Mouse (Mus musculus): Measurements from ENCODE around the gene Slc25a26. TPM values are rescaled to one million over a fixed set of nuclear protein-coding genes. Genes with fewer than 3 reads are reported as not detected.

Slc25a26 gene
- polyA plus RNA-seq, 1 experiment from 2014 or later = 9.3 TPM

DNA sequence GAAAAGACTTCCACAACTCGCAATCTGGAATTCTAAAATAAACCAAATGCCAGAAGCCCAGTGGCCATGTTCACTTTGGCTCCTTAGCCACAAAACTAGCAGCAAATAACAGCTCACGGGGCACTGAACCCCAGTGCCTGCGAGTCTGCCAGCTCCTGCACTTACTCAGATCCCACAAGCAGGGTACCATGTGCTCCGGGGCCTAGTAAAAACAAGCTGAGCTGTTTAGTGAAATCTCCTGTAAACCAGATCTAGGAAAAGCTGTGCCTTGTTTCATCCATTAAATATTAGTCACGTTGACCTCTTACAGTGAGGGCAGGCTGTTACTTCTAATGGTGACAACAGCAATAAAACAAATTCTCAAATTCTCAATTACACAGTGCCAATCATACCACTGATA, 118.5 kb downstream of the Slc25a26 start:
- H3K27me3 ChIP-seq (ENCODE audit: control insufficient read depth, insufficient read depth, low read length) = no peaks in the 10 kb centered on the region
- ATAC-seq (ENCODE audit: low FRiP score) = no peak
- peaks cover 12% of the 10 kb centered on the region for H3K36me3 ChIP-seq (ENCODE audit: control insufficient read depth, insufficient read depth, low read length)
- H3K4me2 ChIP-seq (replicated peaks; ENCODE audit: low read depth, low read length) = no peak overlapping the region
- 90% methylated on average over 5 of the region's 5 CpGs for WGBS
- no peak overlapping the region for H3K9ac ChIP-seq (ENCODE audit: low read depth, low read length)
- no peaks in the 10 kb centered on the region for H3K9me3 ChIP-seq (ENCODE audit: control insufficient read depth, low read length)
- DNase-seq (ENCODE audit: low spot score) = no peak
- no peaks in the 10 kb centered on the region for H3K4me1 ChIP-seq (replicated peaks; ENCODE audit: control insufficient read depth, insufficient read depth, low read length)
- H3K4me3 ChIP-seq (ENCODE audit: low read depth, low read length) = no peak overlapping the region
- no peak overlapping the region for H3K27ac ChIP-seq (ENCODE audit: low read depth, low read length)

DNA sequence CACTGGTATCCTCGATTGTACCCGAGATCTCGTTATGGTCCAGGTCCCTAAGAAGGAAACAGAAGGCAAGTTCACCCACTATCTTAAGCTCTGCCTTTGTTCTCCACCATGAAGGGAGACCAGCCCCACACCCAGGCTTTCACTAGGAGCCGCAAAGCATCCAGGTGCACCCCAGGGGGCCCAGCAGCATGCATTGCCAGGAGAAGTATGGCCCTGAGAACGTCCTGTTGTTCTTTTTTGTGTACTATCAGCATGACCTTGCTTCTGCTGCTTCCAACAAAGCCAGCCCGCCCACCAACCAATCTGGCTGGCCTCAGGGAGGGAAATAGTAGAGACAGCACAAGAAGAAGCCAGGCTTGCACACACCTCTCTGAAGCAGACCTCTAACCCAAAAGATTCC, 120.2 kb downstream of the Slc25a26 start:
- WGBS = 73% methylated on average over 6 of the region's 6 CpGs
- Histone ChIP-seq H3K27ac (ENCODE audit: low read depth, low read length) (no peak overlapping the region), H3K4me1 (replicated peaks; ENCODE audit: control insufficient read depth, insufficient read depth, low read length) (no peaks in the 10 kb centered on the region), H3K36me3 (ENCODE audit: control insufficient read depth, insufficient read depth, low read length) (peaks cover 8% of the 10 kb centered on the region), H3K4me2 (replicated peaks; ENCODE audit: low read depth, low read length) (no peak overlapping the region), H3K4me3 (ENCODE audit: low read depth, low read length) (no peak overlapping the region), H3K9me3 (ENCODE audit: control insufficient read depth, low read length) (no peaks in the 10 kb centered on the region), H3K9ac (ENCODE audit: low read depth, low read length) (no peak overlapping the region), H3K27me3 (ENCODE audit: control insufficient read depth, insufficient read depth, low read length) (no peaks in the 10 kb centered on the region)
- ATAC-seq (ENCODE audit: low FRiP score) = no peak
- DNase-seq (ENCODE audit: low spot score) = no peak

DNA sequence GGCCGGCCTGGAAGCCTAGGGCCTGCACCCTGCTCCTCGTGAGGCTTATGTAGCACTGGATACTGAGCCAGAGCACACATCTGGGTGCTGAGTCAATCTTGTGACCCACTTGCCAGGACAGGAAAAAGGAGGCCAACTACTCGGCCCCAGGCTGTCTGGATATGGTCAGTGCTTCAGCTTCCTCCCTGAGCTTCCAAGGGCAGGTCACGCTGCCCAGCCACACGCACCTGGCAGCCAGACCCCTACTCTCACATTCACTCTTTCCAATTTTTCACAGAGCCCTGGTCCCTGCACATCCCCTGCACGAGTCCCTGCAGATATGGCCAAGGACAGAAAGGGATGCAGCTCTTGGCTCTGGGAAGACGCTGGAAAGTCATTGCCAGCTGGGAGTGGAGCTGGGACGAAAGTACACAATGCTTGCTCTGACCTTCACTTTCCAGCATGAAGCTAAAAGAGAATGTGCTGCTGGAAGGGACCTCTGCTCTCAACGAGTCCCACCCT, 120.7 kb downstream of the Slc25a26 start:
- Histone ChIP-seq H3K4me1 (replicated peaks; ENCODE audit: control insufficient read depth, insufficient read depth, low read length) (no peaks in the 10 kb centered on the region), H3K27ac (ENCODE audit: low read depth, low read length) (no peak overlapping the region), H3K4me2 (replicated peaks; ENCODE audit: low read depth, low read length) (no peak overlapping the region), H3K36me3 (ENCODE audit: control insufficient read depth, insufficient read depth, low read length) (peaks cover 8% of the 10 kb centered on the region), H3K27me3 (ENCODE audit: control insufficient read depth, insufficient read depth, low read length) (no peaks in the 10 kb centered on the region), H3K9me3 (ENCODE audit: control insufficient read depth, low read length) (no peaks in the 10 kb centered on the region), H3K4me3 (ENCODE audit: low read depth, low read length) (no peak overlapping the region), H3K9ac (ENCODE audit: low read depth, low read length) (no peak overlapping the region)
- ATAC-seq (ENCODE audit: low FRiP score) (no peak), DNase-seq (ENCODE audit: low spot score) (no peak)
- 87% methylated on average over 9 of the region's 9 CpGs for WGBS

DNA sequence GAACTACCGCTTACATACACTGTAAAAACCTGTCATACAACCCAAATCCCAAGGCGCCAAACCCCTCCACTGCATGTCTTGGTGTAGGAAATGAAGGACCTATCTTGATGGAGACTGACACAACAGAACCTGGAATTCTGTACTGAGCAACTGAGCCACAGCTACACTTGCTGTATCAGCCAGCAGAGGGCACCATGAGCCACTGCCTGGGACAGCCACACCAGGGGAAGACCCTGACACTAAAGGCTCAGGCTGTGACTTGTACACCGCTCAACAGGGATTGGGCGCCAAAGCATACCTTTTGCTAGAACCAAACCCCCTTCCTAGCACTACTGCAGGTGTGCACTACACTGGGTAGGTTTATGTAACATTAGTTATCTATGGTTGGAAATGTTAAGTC, 122.9 kb downstream of the Slc25a26 start:
- Histone ChIP-seq H3K4me3 (ENCODE audit: low read depth, low read length) (no peak overlapping the region), H3K36me3 (ENCODE audit: control insufficient read depth, insufficient read depth, low read length) (peaks cover 8% of the 10 kb centered on the region), H3K27ac (ENCODE audit: low read depth, low read length) (no peak overlapping the region), H3K9me3 (ENCODE audit: control insufficient read depth, low read length) (no peaks in the 10 kb centered on the region), H3K9ac (ENCODE audit: low read depth, low read length) (no peak overlapping the region), H3K4me2 (replicated peaks; ENCODE audit: low read depth, low read length) (no peak overlapping the region), H3K4me1 (replicated peaks; ENCODE audit: control insufficient read depth, insufficient read depth, low read length) (no peaks in the 10 kb centered on the region), H3K27me3 (ENCODE audit: control insufficient read depth, insufficient read depth, low read length) (no peaks in the 10 kb centered on the region)
- ATAC-seq (ENCODE audit: low FRiP score) (0 out of 2 replicates have a peak, but pooled peaks have one; percentile 71), DNase-seq (ENCODE audit: low spot score) (peak; percentile 75)
- WGBS = 86% methylated on average over 4 of the region's 4 CpGs

DNA sequence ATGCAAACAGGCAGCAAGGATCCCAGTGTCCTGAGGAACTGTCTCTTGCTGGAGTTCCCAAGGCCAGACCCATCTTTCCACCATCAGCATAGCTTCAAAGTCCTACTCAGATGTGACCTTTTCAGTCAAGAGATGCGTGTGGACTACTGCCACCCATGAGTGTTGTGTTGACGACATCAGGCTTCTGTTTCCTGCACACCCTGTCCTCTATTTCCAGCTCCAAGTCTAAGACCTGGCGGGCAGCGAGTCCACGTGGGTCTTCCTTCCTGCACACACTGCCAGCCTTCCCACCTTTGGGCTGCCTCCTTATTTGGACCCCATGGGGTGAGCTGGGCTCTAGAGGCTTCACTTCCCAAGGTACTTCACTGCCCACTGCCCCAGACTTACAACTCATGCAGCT, 124.4 kb downstream of the Slc25a26 start:
- peaks cover 5% of the 10 kb centered on the region; the same call in 1 of the 2 replicates for H3K36me3 ChIP-seq (ENCODE audit: control insufficient read depth, insufficient read depth, low read length)
- H3K27ac ChIP-seq (ENCODE audit: low read depth, low read length) = no peak overlapping the region
- no peak for DNase-seq (ENCODE audit: low spot score)
- no peak for ATAC-seq (ENCODE audit: low FRiP score)
- H3K9ac ChIP-seq (ENCODE audit: low read depth, low read length) = no peak overlapping the region
- H3K27me3 ChIP-seq (ENCODE audit: control insufficient read depth, insufficient read depth, low read length) = no peaks in the 10 kb centered on the region
- H3K9me3 ChIP-seq (ENCODE audit: control insufficient read depth, low read length) = no peaks in the 10 kb centered on the region
- H3K4me1 ChIP-seq (replicated peaks; ENCODE audit: control insufficient read depth, insufficient read depth, low read length) = 0 out of 2 replicates have a peak, but pooled peaks cover 6% of the 10 kb centered on the region
- 96% methylated on average over 5 of the region's 5 CpGs for WGBS
- no peak overlapping the region for H3K4me3 ChIP-seq (ENCODE audit: low read depth, low read length)
- H3K4me2 ChIP-seq (replicated peaks; ENCODE audit: low read depth, low read length) = no peak overlapping the region

DNA sequence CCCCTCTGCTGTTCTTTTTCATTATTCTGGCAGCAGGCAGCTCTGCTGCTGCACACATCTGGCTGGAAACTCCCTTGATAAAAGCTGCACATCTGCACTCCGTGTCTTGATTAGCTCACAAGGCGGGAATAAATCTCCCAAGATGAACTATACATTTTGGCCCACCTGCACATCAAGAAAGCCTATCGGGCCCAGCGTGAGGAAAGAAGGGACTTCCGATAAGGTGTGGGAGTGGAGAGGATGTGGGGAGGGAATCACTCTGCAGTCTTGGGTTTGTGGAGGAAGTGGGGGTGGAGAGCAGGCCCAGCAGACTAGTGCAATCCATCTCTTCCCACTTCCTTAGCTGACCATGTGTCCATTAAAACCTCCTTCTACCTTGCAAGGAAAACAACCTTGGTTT, 125.8 kb downstream of the Slc25a26 start:
- Histone ChIP-seq H3K9me3 (ENCODE audit: control insufficient read depth, low read length) (no peaks in the 10 kb centered on the region), H3K36me3 (ENCODE audit: control insufficient read depth, insufficient read depth, low read length) (0 out of 2 replicates have a peak, but pooled peaks cover 2% of the 10 kb centered on the region), H3K27me3 (ENCODE audit: control insufficient read depth, insufficient read depth, low read length) (no peaks in the 10 kb centered on the region), H3K27ac (ENCODE audit: low read depth, low read length) (no peak overlapping the region), H3K9ac (ENCODE audit: low read depth, low read length) (no peak overlapping the region), H3K4me2 (replicated peaks; ENCODE audit: low read depth, low read length) (no peak overlapping the region), H3K4me1 (replicated peaks; ENCODE audit: control insufficient read depth, insufficient read depth, low read length) (peaks cover 8% of the 10 kb centered on the region; the same call in 1 of the 2 replicates), H3K4me3 (ENCODE audit: low read depth, low read length) (no peak overlapping the region)
- 85% methylated on average over 5 of the region's 5 CpGs for WGBS
- no peak for DNase-seq (ENCODE audit: low spot score)
- no peak for ATAC-seq (ENCODE audit: low FRiP score)

DNA sequence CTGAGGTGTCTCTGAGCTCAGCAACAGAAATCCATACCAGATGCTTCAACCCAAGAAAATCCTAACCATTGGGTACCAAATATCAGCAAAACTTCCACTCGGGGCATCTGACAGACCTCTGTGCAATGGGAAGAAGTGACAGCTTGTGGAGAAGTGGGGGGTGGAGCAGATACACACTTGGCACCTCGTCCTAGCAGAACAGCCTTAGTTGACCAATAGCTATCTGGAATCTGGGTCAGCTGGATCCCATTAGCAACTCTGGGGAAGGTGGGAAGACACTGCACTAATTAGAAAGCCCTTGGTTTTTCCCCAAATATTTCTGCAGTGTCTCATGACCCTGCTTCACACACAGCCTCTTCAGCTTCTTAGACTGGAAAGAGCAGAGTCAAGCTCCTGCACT, 126.7 kb downstream of the Slc25a26 start:
- Histone ChIP-seq H3K27me3 (ENCODE audit: control insufficient read depth, insufficient read depth, low read length) (no peaks in the 10 kb centered on the region), H3K27ac (ENCODE audit: low read depth, low read length) (no peak overlapping the region), H3K4me3 (ENCODE audit: low read depth, low read length) (no peak overlapping the region), H3K9ac (ENCODE audit: low read depth, low read length) (no peak overlapping the region), H3K4me2 (replicated peaks; ENCODE audit: low read depth, low read length) (no peak overlapping the region), H3K9me3 (ENCODE audit: control insufficient read depth, low read length) (no peaks in the 10 kb centered on the region), H3K36me3 (ENCODE audit: control insufficient read depth, insufficient read depth, low read length) (no peaks in the 10 kb centered on the region), H3K4me1 (replicated peaks; ENCODE audit: control insufficient read depth, insufficient read depth, low read length) (peaks cover 10% of the 10 kb centered on the region)
- ATAC-seq (ENCODE audit: low FRiP score) = no peak
- 67% methylated on average over 2 of the region's 2 CpGs for WGBS
- no peak for DNase-seq (ENCODE audit: low spot score)

DNA sequence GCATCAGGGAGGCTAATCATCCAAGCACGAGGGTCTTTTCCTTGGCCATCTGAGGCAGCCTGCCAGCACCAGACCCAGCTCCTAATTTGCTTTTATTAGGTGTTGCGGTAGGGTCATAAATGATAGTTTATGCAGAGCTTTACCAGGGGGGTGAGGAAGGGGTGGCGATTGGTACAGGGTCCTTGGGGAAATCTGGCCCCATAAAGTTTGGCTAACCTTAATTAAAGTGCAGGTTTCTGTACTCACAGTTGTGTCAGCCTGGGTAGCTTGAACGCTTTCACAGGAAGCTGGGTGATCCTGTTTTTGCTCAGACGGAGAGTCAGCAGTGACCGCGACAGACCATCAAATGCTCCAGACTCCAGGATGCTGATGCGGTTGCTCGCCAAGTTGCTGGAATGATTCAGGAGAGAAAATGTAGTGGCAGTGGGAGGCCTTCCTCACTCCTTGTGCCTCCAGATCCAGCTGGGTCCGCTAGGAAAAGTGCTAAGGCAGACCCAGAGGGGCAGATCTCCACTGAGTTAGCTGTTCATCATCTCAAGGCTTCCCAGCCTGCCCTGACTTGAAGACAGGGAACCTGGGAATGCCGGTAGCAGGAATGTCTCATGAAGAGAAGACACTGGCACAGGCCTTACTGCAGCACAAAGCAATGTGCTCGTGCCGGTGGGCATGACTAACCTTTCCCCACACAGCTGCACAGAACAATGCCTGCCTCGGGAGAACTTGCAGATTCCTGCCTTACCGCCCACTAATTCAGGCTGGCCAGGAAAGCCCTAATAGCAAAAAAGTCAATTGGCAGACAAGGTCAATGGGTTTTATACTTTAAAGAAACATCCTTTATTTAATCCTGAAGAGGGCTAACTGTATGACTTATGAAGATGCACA, 127.8 kb downstream of the Slc25a26 start:
- WGBS = 66% methylated on average over 15 of the region's 15 CpGs
- no peak for DNase-seq (ENCODE audit: low spot score)
- no peak overlapping the region for H3K4me3 ChIP-seq (ENCODE audit: low read depth, low read length)
- H3K4me1 ChIP-seq (replicated peaks; ENCODE audit: control insufficient read depth, insufficient read depth, low read length) = peaks cover 13% of the 10 kb centered on the region
- no peak for ATAC-seq (ENCODE audit: low FRiP score)
- H3K9me3 ChIP-seq (ENCODE audit: control insufficient read depth, low read length) = no peaks in the 10 kb centered on the region
- H3K4me2 ChIP-seq (replicated peaks; ENCODE audit: low read depth, low read length) = no peak overlapping the region
- H3K36me3 ChIP-seq (ENCODE audit: control insufficient read depth, insufficient read depth, low read length) = no peaks in the 10 kb centered on the region
- H3K27me3 ChIP-seq (ENCODE audit: control insufficient read depth, insufficient read depth, low read length) = no peaks in the 10 kb centered on the region
- H3K27ac ChIP-seq (ENCODE audit: low read depth, low read length) = no peak overlapping the region
- no peak overlapping the region for H3K9ac ChIP-seq (ENCODE audit: low read depth, low read length)

DNA sequence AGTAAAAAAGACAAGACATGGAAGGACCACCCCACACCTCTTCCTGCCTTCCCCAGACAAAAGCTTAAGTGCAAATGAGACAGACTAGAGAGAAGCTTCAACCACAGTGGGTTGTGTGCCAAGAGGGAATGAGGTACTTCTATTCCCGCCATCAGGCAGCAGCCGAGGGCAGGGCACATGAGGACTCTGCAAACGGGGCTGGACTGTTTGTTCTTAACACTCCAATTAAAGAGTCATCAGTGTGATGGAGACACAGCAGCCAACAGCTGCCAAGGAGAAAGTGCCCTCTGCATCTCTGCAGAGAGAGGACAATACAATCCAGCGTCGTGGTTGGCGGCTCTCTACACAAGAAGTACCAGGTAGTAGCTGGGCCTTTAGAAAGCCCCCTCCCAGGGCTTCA, 128.7 kb downstream of the Slc25a26 start:
- Histone ChIP-seq H3K4me2 (replicated peaks; ENCODE audit: low read depth, low read length) (no peak overlapping the region), H3K27ac (ENCODE audit: low read depth, low read length) (no peak overlapping the region), H3K4me1 (replicated peaks; ENCODE audit: control insufficient read depth, insufficient read depth, low read length) (peaks cover 13% of the 10 kb centered on the region), H3K4me3 (ENCODE audit: low read depth, low read length) (no peak overlapping the region), H3K36me3 (ENCODE audit: control insufficient read depth, insufficient read depth, low read length) (no peaks in the 10 kb centered on the region), H3K9me3 (ENCODE audit: control insufficient read depth, low read length) (no peaks in the 10 kb centered on the region), H3K9ac (ENCODE audit: low read depth, low read length) (no peak overlapping the region), H3K27me3 (ENCODE audit: control insufficient read depth, insufficient read depth, low read length) (no peaks in the 10 kb centered on the region)
- ATAC-seq (ENCODE audit: low FRiP score) = no peak
- WGBS = 73% methylated on average over 6 of the region's 6 CpGs
- no peak for DNase-seq (ENCODE audit: low spot score)

Data from hindbrain, embryonic 11.5 days (tissue).